Mouse (Mus musculus): ENCODE measurements at regions not wholly inside any gene's neighbourhood (a gene's known extent, or its start where the extent isn't known, plus 50 kb on each side); places are given as distances from the start of the nearest gene placed in this dataset.

DNA sequence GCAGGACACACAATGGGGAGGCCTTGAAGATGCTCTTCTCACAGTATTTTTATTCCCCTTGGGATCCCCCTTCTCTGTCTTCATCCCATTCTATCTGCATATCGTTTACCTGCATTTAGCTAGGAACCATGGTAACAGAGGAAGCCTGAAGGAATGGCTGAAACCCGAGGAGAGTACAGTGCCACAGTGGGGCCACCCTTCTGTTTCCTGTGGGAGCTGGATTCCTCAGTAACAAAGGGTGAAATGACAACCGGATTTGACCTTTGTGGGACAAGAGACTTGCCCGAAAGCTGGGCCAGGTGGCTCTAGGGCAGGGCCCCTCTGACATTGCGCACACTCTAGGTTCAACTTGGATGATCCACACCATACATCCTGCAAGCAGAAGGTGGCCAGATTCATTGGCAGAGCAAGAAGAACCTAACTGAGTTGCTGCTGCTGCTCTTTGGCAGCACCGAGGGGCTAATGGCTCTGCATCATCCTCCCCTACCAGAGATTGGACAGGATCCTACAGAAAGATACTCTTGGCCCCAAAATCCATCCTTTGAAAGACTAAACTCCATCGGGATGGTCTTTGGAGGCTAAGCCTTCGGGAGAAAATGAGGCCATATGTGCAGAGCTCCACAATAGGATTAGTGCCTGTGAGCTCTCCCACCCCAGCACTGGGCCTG, 310.0 kb downstream of the Sox9 start:
- DNase-seq (ENCODE audit: low read depth): no peak

DNA sequence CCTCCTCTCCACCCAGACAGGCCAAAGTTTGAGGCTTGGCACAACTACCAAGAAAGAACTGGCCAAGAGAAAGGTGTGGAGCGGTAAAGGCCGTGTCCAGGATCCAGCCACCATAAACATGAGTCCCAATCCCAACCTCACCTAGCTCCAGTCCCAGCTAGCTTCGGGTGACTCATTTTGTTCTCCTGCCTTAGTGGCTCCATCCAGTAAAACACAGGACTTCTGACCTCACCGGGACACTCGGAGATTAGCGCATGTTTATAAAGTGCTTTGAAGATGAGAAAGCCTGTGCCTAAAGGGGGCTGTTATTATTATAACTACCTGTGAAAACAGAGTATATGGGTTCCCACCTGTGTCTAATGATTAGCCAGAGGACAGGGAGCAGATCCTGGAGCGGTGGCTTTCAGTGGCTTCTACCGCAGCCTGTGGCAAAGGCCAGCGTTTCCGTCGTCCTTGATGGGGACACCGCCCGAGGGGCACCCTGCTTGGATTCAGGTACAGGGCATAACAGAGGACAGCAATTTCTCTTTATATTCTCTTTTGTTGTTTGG, 311.9 kb downstream of the Sox9 start:
- no peak for DNase-seq (ENCODE audit: low read depth)

DNA sequence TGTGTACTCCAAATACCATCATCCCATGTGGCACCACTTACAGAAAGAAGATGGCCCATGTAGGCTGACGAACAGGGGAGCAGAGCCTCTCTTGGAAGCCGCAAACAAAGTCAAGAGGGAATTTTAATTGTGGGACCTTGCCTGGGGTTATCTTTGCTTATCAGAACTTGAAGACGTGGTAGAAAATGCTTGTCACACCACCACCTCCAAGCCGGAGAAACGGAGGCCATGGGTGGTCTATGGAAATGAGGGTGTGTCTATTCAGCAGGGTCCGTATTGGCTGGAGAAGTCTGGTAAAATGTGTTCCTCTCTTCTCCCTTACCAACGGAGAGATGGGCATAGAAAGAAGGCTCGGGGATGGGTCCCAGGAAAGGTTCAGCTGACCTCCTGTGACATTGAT, 313.6 kb downstream of the Sox9 start:
- no peak for DNase-seq (ENCODE audit: low read depth)

DNA sequence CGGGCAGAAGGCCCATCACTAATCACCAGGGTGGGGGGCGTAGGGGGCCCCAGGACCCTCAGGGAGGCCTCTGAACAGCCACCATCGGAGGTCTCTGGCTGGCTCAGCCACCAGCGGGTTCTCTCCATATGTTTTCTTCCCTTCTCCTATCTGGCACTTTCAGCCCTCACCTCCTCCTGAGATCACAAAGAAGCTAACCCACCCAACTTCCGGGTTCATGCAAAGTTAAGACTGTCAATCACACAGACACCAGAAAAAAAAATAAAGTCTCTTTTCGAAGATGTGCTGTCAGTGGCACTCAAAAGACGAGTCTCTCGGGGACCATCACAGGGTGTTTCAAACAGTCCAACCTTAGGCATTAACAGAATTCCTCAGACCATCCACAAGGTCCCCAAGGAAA, 314.2 kb downstream of the Sox9 start:
- DNase-seq (ENCODE audit: low read depth): no peak

DNA sequence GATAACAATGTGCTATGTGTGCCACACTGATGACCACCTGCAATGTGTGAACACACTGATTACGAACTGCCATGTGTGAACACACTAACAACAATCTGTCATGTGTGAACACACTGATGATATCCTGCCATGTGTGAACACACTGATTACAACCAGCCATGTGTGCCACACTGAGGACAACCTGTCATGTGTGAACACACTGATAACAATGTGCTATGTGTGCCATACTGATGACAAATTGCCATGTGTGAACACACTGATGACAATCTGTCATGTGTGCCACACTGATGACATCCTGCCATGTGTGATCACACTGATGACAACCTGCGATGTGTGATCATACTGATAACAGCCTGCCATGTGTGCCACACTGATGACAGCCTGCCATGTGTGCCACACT, 316.3 kb downstream of the Sox9 start:
- no peak for DNase-seq (ENCODE audit: low read depth)

DNA sequence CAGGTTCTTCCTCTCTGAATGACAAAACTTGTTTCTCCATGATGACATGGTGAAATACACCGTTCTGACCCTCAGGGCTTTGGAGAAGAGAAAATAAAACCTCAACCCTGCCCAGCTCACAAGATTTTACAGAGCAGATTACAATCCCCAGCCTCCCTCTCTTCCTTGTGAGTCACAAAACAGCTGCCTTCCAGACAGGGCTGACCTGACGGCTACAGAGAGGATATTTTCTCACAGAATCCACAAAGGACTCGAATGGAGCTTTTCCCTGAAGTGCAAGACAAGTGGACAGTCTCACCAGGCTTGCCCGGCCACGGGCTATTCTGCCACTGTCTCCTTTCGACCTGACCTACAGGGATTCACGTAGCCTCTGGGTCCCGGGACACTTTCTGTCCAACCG, 318.8 kb downstream of the Sox9 start:
- DNase-seq (ENCODE audit: low read depth): no peak

DNA sequence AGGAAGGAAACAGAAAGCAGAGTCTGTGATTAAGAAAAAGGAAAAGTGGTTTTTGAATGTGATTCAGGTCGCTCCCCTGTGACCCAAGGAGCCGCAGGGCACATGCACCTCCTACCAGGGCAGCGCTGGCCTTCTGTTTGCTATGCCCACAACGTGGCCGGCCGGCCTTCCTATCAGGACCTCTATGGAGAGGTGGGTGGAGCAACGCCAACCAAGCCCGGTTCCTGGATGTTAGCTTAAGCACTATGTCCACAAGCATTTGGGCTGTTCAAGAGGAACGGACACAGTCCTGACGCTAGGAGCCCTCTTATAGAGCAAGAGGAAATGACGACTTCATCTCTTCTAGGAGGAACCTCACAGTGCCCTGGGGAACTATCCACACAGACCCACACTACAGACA, 319.5 kb downstream of the Sox9 start:
- DNase-seq (ENCODE audit: low read depth): no peak

DNA sequence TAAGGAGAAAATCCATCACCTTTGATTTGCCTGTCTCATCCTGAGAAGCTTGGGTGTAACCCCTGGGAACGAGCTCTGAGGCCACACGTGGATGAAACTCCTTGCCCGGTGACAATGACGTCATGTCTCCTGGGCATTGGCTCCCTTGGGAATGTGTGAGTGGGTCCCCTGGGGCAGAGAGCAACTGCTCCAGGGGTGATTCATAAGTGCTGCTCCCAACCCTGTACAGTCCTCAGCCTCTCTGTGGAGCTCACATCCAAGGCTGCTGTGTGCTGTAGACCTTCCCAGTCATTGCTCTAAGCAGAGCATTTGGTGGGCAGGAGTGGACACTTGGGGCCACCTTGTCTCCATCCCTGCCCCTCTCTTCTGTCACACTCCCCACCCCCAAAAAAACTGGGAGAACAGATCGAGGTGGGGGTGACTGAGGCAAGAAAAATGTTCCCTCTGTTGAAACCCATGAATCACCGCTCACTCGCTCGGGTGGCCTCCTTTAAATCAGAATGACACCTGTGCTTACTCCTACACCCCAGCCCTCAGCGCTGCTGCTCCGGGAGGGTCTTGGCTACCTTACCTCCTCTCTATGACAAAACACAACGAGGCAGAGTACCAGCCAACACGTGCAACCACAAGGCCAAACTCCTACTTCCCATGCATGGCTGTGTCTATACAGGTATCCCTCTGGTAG, 321.3 kb downstream of the Sox9 start:
- DNase-seq (ENCODE audit: low read depth): no peak

DNA sequence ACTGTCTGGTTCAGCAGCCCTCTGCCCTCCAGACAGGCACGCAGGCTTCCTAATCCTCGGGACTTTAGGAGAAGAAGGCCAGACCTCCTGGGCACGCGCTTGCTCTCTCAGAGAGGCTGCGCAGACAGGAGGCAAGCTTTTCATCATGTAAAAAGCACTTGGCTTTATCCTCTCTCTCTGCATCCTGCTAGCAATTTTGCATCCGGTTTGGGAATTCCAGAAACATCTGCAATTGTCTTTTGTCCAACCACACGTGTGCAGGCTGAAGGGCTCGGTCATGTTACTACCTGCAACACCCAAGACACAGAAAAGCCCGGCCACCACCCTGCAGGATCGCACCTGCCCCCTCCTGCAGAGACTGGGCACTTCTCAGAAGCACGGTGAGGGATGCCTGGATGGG, 323.3 kb downstream of the Sox9 start:
- DNase-seq (ENCODE audit: low read depth): no peak

DNA sequence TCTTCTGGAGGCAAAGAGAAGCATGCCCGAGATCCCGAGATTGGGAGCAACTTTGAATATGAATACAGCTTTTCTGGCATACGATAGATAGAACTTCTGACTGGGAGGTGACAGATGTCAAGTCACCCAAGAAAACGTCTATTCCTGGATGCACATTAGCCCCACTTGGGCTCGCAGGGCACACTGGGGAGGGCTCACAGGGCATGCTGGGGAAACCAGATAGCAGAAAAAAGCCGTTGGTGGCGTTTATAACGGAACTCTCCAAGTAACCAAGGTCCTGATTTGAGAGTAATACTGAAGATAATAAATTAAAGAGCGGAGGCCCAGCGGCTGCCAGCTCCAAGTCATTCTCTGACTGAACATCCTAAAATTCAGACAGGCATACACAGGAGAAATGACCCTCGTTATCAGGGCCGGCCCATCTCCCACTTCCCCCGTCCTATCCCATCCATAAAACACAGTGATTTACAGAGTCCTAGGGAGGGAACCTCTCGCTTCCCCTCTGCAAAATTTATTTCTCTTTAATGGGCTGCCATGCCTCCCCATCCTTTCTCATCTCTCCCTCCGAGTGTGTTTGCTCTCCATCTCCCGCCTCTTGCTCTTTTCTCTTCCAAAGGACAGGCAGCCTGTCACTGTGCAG, 325.3 kb downstream of the Sox9 start:
- DNase-seq (ENCODE audit: low read depth): no peak

DNA sequence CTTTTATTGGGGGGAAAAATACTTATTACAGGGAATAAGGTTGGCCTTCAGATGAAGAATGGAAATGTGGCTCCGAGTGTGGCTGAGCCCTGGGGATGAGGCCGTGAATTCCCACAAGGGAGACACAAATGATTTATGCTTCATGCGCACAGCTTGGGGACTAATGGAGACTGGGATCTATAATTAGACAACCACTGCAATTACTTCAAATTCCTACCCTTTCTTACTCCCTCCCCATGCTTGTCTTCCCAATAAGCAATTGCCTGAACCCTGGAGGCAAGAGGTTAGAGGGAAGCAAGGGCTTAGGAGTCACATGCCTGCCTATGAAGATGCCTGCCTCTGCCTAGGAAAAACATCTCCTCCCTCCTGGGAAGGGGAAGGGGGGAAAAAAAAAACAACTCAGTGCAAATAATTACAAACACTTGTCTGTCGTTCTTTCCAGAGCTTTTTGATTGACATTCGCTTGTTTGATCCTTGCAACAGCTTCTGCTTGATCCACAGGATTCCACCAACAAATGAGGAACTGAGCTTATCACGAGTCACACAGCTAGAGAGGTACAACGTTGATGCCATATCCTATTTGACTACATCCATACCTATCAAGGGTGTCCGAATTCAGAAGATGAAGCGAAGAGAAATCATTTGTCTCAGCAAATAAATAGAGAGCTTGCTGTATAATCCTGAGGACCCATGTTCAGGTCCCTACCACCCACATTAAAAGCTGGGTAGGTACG, 326.1 kb downstream of the Sox9 start:
- no peak for DNase-seq (ENCODE audit: low read depth)

DNA sequence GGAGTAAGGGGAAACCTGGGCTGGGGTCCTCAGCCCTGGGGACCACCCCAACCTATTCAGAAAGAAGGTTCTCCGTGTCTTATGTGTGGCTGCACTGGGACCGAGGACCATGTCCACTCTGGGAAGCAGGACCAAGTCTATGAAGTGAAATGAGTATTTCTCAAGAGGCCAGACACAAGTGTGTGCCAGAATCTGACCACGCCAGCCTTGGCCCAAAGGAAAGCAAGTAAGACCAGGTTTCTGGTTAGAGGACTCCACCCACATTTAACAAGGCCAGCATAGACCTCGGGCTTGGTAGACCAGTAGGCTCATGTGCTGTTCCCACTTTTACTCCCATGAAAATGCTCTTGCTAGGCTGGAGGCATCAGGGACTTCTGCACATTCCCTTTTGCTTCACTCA, 327.1 kb downstream of the Sox9 start:
- DNase-seq (ENCODE audit: low read depth): no peak

DNA sequence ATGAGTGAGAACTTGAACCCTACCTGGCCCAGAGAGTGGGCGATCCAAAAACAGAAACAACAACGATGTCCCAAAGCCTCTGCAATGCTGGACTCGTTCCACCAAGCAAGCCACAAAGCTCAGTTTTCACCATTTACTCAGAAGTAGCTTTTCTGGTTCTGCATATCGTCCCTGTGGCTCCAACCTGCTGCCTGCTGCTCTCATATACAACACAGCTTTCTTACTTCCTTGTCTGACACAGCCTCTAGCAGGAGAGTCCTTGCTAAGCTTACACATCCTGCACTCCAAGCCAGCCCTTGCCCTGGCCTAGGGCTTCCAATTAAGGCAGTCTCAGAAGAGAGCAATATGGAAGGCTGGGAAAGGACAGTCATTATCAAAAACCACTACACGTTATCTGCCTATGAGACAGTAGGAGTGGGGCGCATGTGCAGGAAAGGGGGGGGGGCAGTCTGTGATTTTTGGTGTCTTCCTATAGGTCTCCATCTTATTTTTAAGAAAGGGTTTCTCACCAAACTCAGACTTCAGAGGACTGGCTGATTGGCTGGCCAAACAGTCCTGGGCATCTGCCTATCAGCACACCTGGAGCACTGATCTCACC, 331.3 kb downstream of the Sox9 start:
- DNase-seq (ENCODE audit: low read depth): no peak

DNA sequence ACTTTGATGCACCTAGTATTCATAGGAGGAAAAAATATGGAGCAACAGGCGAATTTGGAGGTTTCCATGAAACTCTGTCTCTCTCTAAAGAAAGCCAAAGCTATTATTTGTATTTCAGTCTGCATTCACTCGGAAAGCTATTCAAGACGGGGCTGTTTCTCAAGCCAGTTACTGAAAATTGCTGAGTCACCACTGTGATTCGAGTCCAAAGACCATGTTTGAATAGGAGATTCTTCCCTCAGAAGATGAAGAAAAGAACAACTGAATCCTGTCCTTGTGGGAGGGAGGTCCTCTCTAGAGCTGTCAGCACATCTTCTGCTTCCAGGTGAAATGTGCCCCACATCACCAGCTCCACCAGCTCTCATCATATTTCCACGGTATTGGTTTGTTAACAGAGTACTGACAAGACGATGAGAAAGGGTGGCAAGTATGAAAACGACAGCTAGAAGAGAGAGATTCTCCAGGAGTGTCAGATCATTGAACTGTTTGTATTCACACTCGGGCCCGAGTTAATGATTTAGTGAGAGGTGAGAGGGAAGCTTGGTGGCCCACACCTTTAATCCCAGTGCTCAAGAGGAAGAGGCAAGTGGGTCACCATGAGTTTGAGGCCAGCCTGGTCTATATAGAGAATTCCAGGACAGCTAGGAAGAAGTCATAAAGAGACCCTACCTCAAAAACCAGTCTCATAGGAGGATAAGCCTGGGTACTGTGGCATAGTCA, 335.3 kb downstream of the Sox9 start:
- DNase-seq (ENCODE audit: low read depth): no peak

DNA sequence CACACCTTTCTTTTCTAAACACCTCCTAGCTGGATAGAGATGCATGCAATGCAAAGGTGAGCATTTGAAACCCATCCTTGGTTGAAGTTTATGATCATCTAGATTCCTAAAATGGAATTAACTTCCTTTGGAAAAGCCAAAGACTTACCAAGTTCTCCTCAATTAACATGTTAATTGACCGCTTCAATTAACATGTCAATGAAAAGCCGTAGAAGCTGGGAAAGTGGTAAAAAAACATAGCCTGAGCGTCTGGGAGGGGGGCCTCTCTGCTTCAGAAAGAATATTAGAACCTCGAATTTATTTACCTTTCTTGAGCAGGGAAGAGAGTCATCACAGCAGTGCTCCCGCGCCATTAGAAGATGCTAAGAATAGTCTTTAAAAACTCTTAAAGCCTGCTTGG, 338.5 kb downstream of the Sox9 start:
- no peak for DNase-seq (ENCODE audit: low read depth)

DNA sequence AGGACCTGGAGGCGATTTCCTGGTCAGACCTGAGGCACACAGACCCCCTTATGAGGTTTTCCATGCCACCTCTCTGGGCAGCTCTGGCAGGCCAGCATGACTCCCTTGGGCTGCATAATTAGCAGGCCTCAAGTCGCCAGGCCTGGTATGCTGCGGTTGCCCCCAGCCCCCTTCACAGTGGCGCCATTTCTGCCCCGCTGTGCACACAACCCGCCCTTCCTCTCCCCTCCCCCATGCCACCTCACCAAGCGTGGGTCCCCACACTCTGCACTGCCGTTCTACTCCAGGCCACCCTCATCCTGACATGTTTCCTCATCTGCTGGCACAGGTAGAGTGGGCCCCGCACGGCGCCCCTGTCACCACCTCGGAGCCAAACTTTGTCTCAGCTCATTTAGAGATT, 339.3 kb downstream of the Sox9 start:
- no peak for DNase-seq (ENCODE audit: low read depth)

DNA sequence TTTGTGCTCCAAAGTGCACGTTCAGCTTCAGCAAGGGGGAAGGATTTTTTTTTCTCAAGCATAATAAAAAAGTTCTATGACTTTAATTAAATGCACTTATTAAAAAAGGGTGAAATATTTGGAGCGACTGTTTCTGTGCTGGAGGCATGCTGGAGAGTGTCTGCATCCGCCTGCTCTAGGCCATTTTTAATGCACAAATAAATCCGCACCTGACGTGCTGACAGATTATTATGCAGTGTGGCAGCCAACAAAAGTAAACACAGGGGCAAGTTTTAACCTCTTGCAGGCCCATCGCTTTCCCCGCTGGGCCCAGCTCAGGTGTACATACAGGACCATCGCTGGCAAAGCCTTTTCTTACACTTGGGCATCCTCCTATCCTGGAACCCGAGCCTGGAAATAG, 340.1 kb downstream of the Sox9 start:
- no peak for DNase-seq (ENCODE audit: low read depth)

DNA sequence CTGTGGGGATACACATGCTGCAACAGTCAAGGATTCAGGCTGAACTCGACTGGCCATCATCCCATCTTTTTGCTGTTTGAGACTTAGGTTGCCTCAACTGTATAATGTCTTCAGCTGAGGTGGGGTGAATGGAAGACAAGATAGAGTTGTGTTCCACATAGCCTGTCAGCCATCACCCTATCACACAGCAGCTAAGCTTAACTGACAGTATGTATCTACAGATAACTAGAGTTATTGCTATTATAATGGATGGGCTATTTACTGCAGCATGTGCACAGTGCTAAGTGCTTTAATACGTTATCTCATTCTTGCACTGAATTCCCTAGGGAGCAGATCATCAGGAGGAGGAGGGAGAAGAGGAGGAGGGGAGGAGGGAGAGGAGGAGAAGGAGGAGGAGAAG, 340.9 kb downstream of the Sox9 start:
- DNase-seq (ENCODE audit: low read depth): no peak

DNA sequence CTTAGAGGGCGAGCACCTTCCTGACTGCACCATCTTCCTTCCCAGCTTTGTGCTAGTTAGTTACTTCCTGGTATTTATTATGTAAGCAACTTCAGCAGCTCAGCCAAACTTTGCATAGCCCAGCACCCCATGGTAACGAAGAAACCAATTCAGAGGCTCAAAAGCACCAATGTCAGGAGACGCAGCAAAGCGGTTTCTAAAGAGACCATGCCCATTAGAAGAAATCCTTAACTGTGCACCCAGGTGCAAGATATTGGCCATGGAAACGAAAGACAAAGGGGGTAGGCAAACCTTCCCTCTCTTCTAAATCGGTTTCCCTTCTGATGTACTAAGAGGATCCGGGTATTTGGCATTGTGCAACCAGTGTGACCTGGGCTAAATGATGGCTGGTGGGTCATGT, 343.8 kb downstream of the Sox9 start:
- DNase-seq (ENCODE audit: low read depth): no peak

DNA sequence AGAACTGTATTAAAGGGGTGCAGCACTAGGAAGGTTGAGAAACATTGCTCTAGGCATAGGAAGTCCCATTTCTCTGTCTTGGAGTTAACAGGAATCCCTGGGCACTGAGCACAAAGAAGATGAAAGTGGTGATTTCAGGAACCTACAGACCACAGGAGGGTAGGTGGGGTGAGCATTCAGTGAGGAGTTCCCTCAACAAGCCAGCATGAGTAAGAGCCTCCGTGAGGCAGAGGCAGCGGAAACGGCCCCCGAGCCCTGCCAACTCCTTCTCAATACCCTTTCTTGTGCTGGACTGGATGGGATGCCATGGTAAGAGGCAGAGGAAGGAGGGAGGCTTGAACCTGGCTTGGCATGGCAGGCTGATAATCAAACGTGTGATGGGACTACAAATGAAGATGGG, 347.2 kb downstream of the Sox9 start:
- DNase-seq (ENCODE audit: low read depth): no peak

DNA sequence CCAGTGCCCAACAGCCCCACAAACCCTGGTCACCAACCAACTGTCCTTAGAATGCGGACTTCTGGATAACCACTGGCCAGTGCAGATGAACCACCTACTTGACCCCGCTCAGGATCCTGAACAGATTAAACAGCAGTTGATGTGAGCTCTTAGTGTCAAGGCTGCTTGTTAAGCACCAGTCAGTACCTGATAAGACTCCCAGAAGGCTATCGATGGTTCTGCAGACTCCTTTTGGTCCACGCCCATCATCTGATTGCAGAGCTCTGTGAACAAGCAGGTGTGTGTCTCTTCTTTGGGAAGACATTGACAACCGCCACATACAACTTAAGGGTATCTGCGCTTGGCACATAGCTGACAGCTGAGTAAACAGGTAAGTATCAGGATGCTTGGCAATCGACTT, 348.0 kb downstream of the Sox9 start:
- DNase-seq (ENCODE audit: low read depth): no peak
